Mouse (Mus musculus): Measurements from ENCODE around the gene Wars2.
A peak's percentile ranks its signal among the peaks of the same experiment; 100 is the strongest.

Gene Wars2

DNA sequence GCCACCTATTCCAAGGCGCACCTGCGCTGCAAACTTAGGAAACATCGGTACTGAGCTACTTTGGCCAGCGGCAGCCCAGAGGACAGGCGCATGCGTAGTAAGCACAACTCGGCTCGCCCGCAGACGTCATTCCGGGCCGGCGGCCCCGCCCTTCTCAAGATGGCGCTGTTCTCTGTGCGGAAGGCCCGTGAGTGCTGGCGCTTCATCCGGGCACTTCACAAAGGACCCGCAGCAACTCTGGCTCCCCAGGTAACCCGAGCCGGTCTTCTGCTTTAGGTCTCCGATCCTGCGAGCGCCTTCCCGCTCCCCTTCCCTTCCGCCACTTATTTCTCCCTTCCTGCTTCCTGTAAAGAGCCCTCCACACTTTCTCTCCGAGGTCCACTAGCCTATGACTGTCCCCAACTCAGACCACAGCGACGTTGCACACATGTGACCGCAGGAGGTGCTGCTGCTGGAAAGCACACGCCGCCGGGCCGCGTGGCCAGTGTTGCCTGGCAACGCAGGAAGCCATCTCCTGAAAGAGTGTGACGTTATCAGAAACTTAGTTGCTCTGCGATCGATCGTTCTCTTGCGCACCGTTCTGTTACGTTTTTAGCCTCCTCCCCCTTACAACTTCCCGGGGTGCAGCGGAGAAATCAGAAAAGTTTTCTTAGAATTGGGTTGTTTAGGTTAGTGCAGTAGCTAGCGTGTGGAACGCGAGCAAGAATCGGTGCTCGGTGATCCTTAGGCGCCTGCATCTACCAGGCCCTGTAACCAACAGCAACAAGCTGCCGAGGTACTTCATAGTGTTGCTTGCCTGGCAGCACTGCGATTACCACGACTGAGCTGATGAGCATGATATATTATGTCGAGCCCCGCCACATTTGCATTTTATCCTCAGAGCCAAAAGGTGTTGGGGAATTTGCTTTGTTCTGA is at the start of gene Wars2:
Wars2 (plus strand) TSS at position 129 of the 915 bp plus-strand sequence.
- peak; percentile 97 for DNase-seq

DNA sequence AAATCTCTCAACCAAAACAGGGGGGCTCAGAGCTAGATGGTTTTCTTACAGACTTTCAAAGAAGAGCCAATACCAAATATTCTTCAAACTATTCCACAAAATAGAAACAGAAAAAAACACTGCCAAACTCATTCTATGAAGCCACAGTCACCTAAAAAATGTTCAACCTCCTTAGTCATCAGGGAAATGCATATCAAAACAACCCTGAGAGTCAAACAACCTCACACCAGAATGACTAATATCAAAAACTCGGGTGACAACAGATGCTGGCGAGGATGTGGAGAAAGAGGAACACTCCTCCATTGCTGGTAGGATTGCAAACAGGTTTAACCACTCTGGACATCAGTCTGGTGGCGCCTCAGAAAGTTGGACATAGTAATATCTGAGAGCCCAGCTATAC is 44.1 kb upstream of the Wars2 start:
- no peak for DNase-seq

DNA sequence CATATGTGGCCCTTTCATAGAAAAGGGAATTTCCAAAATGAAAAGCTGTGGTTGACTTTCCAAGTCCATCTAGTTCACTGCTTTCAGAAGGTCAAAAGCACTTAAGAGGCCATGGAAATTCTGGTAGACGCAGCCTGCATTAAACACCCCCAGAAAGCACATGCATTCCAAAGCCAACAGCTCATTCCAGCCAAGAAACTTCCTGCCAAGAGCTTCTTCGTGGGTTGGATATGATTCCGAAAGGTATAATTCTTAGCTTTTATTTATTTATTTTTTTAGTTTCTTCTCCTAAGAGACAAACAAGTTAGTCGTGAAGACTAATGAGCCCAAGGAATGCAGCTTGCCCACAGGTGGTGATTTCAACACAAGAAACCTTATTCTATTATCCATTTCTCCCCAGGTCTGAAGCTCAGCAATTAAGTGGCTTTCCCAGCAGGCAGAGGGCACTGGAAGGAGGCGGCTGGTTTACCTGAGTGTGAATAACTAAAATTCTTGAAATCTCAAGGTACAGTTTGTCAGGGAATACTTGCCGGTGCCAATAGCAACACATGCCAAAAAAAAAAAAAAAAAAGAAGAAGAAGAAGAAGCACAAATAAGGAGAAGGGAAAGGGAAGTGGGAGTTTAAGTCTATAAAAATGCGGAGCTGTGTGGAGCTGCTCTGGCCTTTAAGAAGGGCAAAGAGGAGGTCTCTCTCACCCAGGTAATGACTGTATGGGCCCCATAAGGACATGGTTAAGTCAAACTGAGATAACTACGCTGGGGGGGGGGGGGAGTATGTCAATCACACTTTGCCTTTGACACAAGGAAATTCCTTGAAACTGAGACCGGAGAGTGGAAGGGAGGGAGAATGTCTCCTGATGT is 30.3 kb upstream of the Wars2 start:
- DNase-seq: peak; percentile 11

DNA sequence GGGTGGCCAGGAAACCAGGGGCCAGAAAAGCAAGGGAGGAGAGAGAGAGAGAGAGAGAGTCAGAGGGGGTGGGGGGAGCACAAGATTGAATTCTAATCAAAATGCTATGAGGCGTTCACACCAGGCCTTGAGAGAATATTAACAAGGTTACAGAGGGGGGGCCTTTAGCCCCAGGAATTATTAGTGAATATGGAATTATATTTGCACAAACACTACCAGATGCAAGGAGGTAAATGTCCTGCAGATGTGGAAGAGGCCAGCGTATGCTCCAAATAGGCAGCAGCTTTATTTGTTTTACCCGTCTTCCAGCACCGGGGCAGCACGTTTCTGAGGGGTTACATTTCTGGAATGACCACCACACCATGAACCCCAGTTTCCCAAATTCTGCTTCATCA is 29.7 kb upstream of the Wars2 start:
- DNase-seq: no peak

DNA sequence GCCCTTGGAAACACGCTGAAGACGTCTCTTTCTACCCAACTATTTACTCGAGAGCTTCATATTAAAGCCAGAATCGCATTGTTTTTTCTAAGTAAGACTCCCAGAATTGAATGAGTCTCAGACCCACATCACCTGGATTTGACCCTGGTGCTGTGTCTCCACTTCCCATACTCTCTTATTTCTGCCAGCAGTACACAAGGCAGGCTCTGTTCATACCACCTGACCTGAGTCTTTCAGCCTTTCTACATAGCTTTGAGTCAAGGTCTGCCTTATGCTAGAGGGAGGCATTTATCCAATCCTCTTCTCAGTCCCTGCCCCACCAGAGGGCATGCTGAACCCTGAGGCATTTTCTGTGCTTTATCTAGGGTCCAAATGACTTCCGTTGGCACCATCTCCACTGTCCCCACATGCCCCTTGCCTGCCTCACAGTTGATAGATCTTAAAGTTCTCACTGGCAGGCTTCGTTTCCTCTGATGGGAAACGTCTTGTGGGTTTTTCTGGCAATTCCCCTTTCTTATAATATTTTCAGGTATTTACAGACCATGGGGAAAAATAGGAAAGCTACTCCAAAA is 27.5 kb upstream of the Wars2 start:
- no peak for DNase-seq

DNA sequence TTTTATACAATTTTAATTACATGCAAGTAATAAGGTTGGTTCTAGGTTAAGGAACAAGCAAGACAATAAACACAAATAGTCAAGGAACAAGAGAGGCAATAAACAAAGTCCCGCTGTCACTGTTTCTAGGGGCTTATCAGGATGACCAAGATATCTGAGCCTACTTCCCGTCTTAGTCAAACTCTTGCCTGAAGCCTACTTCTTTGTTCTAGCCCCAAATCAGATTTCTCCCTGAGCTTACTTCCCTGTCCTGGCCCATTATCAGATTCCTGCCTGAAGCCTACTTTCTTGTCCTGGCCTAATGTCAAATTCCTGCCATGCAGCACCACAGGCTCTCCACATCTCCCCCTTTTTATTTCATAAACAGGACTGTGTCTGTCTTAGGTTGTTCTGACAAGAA is 19.9 kb upstream of the Wars2 start:
- no peak for DNase-seq

DNA sequence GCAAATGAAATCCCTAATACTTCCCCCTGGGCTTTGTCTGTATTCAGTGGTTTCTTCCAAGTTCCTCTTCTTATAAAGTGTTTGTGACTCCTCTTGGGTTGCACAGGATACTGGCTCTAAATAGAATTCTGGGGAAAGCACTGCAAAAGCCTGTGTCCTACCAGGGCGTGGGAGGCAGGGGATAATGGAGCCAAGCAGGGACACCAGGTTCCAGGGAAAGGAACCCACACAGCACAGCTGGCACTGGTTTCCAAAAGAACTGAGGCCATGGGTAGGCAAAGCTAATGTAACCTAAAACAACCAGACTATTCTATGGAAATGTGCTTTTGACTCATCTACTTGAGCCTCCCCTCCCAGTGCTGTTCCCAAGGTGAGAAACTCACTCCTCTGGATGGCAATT is 10.3 kb upstream of the Wars2 start:
- DNase-seq: no peak

DNA sequence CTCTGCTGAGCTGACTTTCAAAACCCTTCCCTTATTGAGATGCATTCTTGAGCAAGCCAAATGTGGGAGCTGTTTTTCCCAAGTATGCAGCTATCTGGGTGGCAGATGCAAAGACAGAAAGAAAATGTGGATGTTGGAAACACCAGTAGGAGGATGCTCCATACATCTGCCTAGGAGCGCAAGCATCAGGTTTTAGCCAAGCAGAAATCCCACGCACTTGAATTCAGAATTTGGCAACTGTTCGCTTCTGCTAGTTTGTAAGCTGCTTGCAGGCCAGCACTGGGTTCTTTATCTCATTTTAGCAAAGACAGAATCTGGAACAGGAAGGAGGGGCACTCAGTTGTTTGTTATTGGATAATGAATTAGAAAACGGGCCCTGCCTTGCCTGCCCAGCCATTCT is 8.9 kb upstream of the Wars2 start:
- no peak for DNase-seq

DNA sequence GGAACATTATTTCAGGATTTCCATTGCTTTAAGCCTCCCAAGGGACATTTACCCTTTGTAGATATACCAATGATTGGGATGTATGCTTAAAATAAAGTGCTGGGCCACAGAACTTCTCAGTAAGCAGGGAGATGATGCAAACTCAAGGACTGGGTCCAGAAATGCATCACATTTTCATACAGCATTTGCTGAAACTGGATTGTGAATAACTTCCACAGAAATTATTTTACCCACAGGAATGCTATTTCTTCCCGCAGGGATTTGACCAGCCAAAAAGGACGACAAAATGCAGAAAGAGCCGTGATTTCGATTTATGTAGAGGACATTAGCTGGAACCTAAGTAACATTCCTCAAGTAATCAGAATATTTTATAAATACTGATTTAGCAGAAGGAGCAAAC is 7.0 kb upstream of the Wars2 start:
- DNase-seq: no peak

DNA sequence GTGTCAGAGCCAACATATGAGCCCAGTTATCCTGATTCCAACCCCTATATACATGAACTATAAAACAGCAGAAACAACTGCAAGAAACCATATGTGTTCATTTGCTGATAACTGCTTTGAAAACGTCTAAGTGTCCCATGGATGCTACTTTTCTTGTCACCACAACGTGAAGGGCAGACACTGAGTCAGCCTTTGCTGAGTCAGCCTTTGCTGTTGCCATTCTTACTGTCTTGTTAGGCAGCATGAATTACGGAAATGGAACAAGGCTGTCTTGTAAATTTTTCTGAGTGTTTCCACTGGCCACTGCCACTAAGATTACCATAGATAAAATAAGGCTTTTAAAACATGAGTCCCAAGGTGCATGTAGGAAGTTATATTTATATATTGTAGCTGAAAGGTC is 7.0 kb downstream of the Wars2 start:
- DNase-seq: no peak

DNA sequence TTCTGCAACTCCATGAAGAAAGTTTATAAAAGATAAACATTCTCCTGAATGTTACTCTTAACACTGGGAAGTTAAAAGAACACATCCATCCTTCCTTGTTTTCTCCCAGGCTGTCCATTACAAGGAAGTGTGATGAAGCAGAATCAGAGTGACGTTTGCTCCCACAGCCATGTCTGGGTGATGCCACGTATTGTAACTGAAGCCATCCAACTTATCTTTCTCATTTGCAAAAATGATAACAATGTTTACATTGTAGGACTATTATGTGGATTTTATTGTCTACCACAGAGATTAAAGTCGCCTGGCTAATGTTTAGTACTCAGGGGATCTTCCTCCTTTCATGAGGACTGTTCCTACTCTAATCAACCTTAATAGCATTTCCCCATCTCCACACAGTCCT is 8.2 kb downstream of the Wars2 start:
- no peak for DNase-seq

DNA sequence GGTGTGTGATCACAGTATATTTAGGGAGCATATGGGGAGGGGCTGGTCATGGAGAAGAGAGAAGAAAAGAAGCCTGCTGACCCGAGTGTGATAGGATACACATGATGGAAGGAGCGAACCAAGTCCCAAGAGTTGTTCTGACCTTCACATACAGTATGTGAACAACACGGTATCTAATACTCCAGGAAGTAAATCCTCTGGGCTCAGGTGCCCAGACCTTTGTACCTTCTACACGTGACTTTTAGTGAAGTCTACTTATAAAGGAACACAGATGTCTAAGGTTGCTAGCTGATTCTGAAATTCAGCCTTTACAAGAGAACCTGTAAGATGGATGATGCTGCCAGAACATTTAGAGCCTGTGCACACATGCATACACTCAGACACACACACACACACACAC is 15.4 kb downstream of the Wars2 start:
- DNase-seq: no peak

DNA sequence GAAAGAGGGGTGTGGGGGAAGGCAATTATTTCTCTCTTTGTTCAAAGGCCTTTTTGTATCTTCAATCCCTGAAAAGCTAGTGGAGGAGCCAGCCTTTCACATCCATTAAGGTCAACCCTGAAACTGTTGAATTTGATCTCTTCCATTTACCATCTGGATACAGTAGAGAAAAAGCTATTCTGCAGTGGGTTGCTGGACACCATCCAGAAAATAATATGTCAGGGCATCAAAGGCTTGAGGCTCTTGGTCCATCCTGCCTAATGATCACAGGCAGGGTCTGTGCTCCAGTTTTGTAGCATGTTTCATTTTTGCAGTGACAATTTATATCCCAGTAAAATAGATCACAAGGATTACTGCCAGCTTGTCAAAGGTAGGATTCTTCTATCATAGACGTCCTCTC is 16.1 kb downstream of the Wars2 start:
- no peak for DNase-seq

DNA sequence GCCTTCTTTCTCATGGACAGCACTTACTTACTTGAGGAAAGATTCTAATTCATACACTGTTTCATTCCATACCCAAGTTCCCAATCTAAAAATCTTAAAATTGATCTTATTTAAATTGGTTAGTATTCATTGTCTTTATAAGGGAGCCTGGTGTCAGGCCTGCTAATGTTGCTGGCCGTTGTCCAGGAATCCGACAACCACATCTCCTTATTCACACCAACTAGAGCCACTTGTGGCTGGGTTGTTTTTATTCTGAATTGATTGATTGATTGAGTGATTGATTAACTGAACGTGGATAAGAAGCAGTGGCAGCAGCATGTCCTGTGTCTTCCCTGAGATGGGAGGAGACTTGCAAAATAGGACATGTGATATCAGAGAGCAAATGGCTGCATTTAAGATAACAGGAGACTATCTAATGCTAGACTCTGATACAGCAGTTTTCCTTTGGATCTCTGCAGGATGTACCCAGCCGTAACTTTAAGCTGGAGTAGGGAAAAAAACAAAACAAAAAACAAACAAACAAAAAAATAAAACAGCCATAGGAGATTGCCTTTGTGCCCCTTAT is 16.7 kb downstream of the Wars2 start:
- no peak for DNase-seq

DNA sequence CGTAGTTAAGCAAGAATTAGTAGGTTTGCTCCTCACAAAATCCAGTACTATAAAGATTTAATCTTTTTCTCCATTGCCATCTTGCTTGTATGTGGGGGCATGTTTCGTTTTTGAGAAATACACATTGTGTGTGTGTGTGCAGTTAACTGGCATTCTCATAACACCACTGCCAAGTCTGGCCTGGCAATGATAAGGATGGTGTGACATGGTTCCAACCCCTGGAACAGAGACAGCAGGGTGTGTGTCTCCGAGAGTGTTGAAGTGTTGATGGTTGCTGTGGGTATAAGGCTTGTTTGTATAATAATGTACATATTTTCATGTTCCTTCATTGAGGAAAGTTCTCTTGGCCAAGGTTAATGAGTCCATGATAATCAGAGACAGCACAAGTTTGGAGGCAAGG is 19.1 kb downstream of the Wars2 start:
- no peak for DNase-seq

DNA sequence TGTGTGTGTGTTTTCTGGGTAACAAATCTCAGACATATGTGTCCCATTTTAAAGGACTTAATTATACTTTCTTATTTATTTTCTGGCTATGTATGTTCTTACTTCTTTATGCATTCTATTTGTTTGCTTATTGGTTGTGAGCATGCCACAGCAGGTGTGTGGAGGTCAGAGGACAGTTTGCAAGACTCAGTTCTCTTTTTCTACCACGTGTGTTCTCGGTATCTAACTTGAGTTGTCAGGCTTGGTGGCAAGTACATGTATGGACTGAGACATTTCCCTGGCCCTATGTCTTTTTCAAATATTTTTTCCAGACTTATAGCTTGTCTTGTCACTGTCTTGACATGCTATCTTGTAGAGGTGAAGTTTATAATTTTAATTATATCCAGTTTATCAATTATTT is 21.3 kb downstream of the Wars2 start:
- DNase-seq: no peak

DNA sequence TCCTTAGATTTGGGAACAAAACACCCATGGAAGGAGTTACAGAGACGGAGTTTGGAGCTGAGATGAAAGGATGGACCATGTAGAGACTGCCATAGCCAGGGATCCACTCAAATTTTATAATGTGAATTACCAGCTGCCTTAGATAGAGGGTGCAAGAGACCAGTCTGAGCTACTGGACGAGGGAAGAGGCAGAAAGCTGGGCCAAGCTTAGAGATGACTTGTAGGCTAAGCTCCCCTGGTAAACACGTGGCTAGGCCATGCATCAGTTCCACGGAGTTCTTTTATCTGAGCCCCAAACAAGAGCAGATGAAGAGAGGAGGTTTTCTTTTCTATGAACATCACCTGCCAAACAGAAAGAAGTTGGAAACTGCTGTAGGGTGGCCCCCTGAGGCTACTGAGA is 26.9 kb downstream of the Wars2 start:
- DNase-seq: no peak

DNA sequence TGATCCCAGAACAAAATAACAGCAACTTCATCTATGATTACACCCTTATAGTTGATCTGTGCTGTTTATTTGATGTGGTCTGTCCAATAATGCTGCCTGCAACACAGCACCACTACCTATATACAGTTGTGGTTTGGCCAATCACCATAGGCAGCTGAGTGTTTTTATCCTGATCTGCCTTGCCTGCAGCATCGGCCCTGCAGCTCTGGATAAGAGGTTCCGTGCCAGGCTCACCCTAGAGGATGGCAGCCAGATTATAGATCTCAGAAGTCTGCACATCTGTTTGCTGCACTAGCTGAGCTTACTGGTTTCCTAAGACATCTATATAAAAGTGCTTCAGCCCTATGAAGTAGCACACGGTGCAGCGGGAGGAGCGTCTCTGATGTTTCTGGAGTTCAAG is 32.3 kb downstream of the Wars2 start:
- DNase-seq: no peak

DNA sequence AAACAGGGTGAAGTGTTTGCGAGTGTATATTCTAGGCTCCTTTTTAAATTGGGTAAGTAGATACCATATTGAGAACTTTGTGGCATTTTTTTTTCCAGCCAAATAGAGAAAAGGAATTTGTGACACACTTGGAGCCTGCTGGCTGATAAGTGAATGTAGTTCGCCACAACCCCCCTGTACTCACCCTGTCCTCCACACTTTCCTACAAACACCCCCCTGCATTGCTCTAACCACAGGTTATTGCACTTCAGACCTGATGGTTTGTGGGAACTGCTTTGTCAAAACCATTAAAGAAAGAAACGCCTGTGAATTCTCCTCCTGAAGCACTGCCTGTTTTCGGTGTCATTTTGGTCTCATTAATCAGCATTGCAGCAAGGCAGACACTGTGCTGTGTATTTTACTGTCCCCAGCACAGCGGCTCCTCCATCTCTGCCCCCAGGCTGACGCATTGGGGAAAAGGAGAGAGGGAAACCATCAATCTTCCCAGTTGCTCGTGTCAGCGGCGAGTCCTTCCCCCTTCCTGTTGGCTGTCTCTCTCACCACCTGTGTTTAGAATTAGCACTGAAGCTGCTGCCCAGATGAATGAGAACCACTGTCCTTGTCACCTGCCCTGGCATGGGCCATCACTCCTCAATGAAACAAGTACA is 33.9 kb downstream of the Wars2 start:
- DNase-seq: no peak

DNA sequence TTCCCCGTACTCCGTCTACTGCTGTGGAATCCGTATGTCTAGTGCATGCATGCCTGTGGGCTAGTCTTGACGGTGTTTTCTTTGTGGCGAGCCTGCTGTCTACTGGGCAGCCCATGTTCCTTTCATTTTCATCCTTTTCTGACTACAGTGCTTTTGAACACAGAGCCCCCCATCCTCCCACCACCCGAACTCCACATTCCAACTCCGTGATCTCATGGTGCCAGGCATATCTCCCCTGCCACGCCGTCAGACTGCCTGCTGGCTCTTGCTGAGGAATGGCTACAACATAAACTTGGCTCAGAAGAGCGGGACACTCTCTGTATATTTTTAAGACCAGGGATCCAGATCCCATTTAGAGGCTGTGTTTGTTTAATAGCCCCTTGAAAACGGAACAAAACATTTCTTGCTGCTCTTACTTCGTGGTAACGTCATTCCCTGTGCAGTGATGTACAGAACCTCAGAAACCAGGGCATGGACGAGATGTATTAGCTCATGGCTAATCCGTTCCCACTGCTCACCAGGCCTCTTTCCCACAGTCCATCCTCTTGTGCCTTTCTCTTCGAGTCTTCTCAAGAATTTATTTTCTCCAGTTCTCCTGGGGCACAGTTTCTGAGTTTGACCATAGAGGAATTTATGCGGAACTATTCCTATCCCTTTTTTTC is 42.6 kb downstream of the Wars2 start:
- no peak for DNase-seq

DNA sequence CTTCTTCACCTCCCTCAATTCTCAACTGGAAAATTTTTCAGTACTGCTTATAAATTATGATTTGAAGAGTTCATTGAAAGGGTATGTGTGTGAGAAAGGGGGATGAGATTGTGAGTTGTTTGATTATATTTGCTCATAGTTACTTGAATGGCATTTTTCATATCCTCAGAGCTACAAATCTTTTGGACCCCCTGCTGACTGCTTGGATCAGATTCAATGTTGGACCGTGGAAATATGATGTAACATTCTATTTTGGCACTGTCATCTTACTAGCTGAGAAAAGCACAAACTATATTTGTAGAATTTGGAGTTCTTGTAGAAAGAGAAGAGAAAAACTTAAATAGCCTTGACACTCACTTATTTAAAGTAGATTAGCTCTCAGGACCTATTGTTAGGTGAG is 43.5 kb downstream of the Wars2 start:
- no peak for DNase-seq

DNA sequence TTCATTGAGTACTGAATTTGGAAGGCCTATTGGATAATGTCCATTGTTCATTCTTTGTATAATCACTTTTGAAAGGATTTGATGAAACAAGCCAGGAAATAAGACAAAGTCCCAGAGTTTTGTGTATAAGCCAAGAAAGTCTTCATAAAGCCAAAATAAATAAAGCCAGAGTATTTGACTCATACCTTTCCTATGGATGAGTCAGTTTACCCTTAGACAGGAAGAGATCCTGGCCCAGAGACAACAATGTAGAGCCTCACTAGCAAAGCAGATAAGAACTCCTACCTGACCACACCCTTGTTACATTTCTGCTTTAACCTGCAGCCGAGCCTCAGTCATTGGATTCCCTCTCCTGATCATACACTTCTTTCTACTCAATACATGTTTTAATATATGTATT is 47.2 kb downstream of the Wars2 start:
- no peak for DNase-seq
